Mouse (Mus musculus) midbrain, embryonic 13.5 days (tissue): ENCODE measurements at regions not wholly inside any gene's neighbourhood (a gene's known extent, or its start where the extent isn't known, plus 50 kb on each side); places are given as distances from the start of the nearest gene placed in this dataset.

Source experiments
- ATAC-seq: fragments of 200-750 bp; cut with Nextera tagmentation; 2 replicates; pipeline ENCODE4 v1.8.0; 2017; ENCODE audit warnings: mild to moderate bottlenecking, moderate TSS enrichment, moderate library complexity
- H3K27ac ChIP-seq: fragments of 300-500 bp; sonication (generic); 2 replicates; pipeline ENCODE4 v1.5.1; 2015; ENCODE audit warnings: inconsistent platforms, mild to moderate bottlenecking, moderate library complexity
- H3K27me3 ChIP-seq: fragments of 300-500 bp; sonication (generic); 2 replicates; pipeline ENCODE4 v1.6.1; 2015; ENCODE audit warnings: mild to moderate bottlenecking, inconsistent platforms
- H3K36me3 ChIP-seq: fragments of 300-500 bp; sonication (generic); 2 replicates; pipeline ENCODE4 v1.6.1; 2015; ENCODE audit warnings: mild to moderate bottlenecking, inconsistent platforms
- H3K4me1 ChIP-seq: fragments of 300-500 bp; sonication (generic); replicated peaks from 2 replicates; pipeline ENCODE4 v1.6.1; 2015; ENCODE audit warnings: inconsistent platforms
- H3K4me2 ChIP-seq: fragments of 300-500 bp; sonication (generic); replicated peaks from 2 replicates; pipeline ENCODE4 v1.6.1; 2015; ENCODE audit warnings: moderate library complexity, mild to moderate bottlenecking, inconsistent platforms
- H3K4me3 ChIP-seq: fragments of 300-500 bp; sonication (generic); replicated peaks from 2 replicates; pipeline ENCODE4 v1.5.1; 2015; ENCODE audit warnings: mild to moderate bottlenecking, inconsistent platforms
- H3K9ac ChIP-seq: fragments of 300-500 bp; sonication (generic); replicated peaks from 2 replicates; pipeline ENCODE4 v1.6.1; 2015; ENCODE audit warnings: mild to moderate bottlenecking, inconsistent platforms
- H3K9me3 ChIP-seq: fragments of 300-500 bp; sonication (generic); 2 replicates; pipeline ENCODE4 v1.6.1; 2016; ENCODE audit warnings: mild to moderate bottlenecking, inconsistent platforms
- WGBS: fragments of 180-500 bp; shearing (Covaris S2); methylation state at CpG from one replicate; pipeline ENCODE4 v1.1.7; 2015; 5-methylcytosine and 5-hydroxymethylcytosine counted together

- no peak overlapping the region for H3K9ac ChIP-seq
- H3K9me3 ChIP-seq, result no peaks in the 10 kb centered on the region
- WGBS, result 74% methylated on average over 5 of the region's 5 CpGs
- no peak overlapping the region for H3K4me2 ChIP-seq
- ATAC-seq, result no peak
- no peak overlapping the region for H3K4me3 ChIP-seq
- no peak overlapping the region for H3K27ac ChIP-seq
- no peaks in the 10 kb centered on the region for H3K4me1 ChIP-seq
- H3K36me3 ChIP-seq, result no peaks in the 10 kb centered on the region
- no peaks in the 10 kb centered on the region for H3K27me3 ChIP-seq
Measured at GRCm38 (mm10) chr13:8152168-8152567, 50.5 kb upstream of the Adarb2 start.
